Mouse (Mus musculus) forebrain, embryonic 10.5 days (tissue): ENCODE results near the gene Dcn. TPM values are rescaled to one million over a fixed set of nuclear protein-coding genes. Genes with fewer than 3 reads are reported as not detected.

Experiments
- DNase-seq: peaks from one replicate; pipeline ENCODE4 v3.0.0-alpha.2; 2017; ENCODE audit warnings: low spot score; ENCODE audit errors: extremely low spot score
- H3K27ac ChIP-seq: fragments of 300-500 bp; sonication (generic); 2 replicates; pipeline ENCODE4 v1.5.1; 2016; ENCODE audit warnings: mild to moderate bottlenecking
- H3K27me3 ChIP-seq: fragments of 300-500 bp; sonication (generic); 2 replicates; pipeline ENCODE4 v1.6.1; 2016; ENCODE audit warnings: mild to moderate bottlenecking; ENCODE audit not compliant: poor library complexity, severe bottlenecking
- H3K36me3 ChIP-seq: fragments of 300-500 bp; sonication (generic); replicated peaks from 2 replicates; pipeline ENCODE4 v1.6.1; 2016; ENCODE audit warnings: mild to moderate bottlenecking, moderate library complexity
- H3K4me1 ChIP-seq: fragments of 300-500 bp; sonication (generic); 2 replicates; pipeline ENCODE4 v1.6.1; 2016
- H3K4me3 ChIP-seq: fragments of 300-500 bp; sonication (generic); 2 replicates; pipeline ENCODE4 v1.5.1; 2016; ENCODE audit warnings: mild to moderate bottlenecking, moderate library complexity
- H3K9me3 ChIP-seq: fragments of 300-500 bp; sonication (generic); 2 replicates; pipeline ENCODE4 v1.6.1; 2016; ENCODE audit warnings: mild to moderate bottlenecking, moderate library complexity
- WGBS: fragments of 180-500 bp; shearing (Covaris S2); methylation state at CpG from one replicate; pipeline ENCODE4 v1.1.7; 2016; 5-methylcytosine and 5-hydroxymethylcytosine counted together
- polyA plus RNA-seq: library from polyadenylated mRNA; unstranded; fragments of >200 nt; fragmentation: Nextera tagmentation; extraction: Ambion mirVana; gene quantifications from 2 replicates; pipeline ENCODE4 v1.2.1, GENCODE M21; 2016

The Dcn gene
- 3.3 and 4.5 TPM in 2 replicates for polyA plus RNA-seq

GRCm38 (mm10) chr10:97479004-97479766, at the start of gene Dcn:
TSS of gene Dcn (plus strand) at chr10:97479609.
- H3K27ac ChIP-seq: peak within 1 kb of the TSS; percentile 76
- DNase-seq: peak; percentile 46
- 9% methylated on average over 7 of the region's 7 CpGs for WGBS

GRCm38 (mm10) chr10:97436662-97437061, 42.7 kb upstream of the Dcn start:
- no peak for DNase-seq
- WGBS: 77% methylated on average over 5 of the region's 5 CpGs
- H3K27ac ChIP-seq: no peak overlapping the region

More at GRCm38 (mm10) chr10:97479004-97479766, at the start of gene Dcn:
- Histone ChIP-seq H3K27me3 (no peaks in the 10 kb centered on the region), H3K9me3 (no peaks in the 10 kb centered on the region), H3K36me3 (no peaks in the 10 kb centered on the region), H3K4me3 (peak within 1 kb of the TSS; percentile 16; the same call in 1 of the 2 replicates), H3K4me1 (peaks cover 38% of the 10 kb centered on the region)

GRCm38 (mm10) chr10:97442300-97442699, 37.1 kb upstream of the Dcn start:
- 0 out of 2 replicates have a peak, but pooled peaks cover under 1% of the 10 kb centered on the region for H3K4me1 ChIP-seq
- H3K4me3 ChIP-seq: no peak overlapping the region
- no peaks in the 10 kb centered on the region for H3K36me3 ChIP-seq
- 81% methylated on average over 2 of the region's 2 CpGs for WGBS
- H3K9me3 ChIP-seq: no peaks in the 10 kb centered on the region
- no peaks in the 10 kb centered on the region for H3K27me3 ChIP-seq
- H3K27ac ChIP-seq: no peak overlapping the region
- DNase-seq: no peak

More at GRCm38 (mm10) chr10:97436662-97437061, 42.7 kb upstream of the Dcn start:
- no peak overlapping the region for H3K4me3 ChIP-seq
- H3K4me1 ChIP-seq: 0 out of 2 replicates have a peak, but pooled peaks cover 3% of the 10 kb centered on the region
- H3K27me3 ChIP-seq: no peaks in the 10 kb centered on the region
- no peaks in the 10 kb centered on the region for H3K9me3 ChIP-seq
- no peaks in the 10 kb centered on the region for H3K36me3 ChIP-seq

- no peak for DNase-seq
- 93% methylated on average over 4 of the region's 4 CpGs for WGBS
Measured at GRCm38 (mm10) chr10:97446486-97446885, 32.9 kb upstream of the Dcn start.

GRCm38 (mm10) chr10:97452886-97453285, 26.5 kb upstream of the Dcn start:
- Histone ChIP-seq H3K4me3 (no peak overlapping the region), H3K27me3 (no peaks in the 10 kb centered on the region), H3K36me3 (no peaks in the 10 kb centered on the region), H3K4me1 (peaks cover 6% of the 10 kb centered on the region; the same call in 1 of the 2 replicates), H3K27ac (no peak overlapping the region), H3K9me3 (no peaks in the 10 kb centered on the region)
- 80% methylated on average over 1 of the region's 1 CpGs for WGBS
- no peak for DNase-seq

More at GRCm38 (mm10) chr10:97446486-97446885, 32.9 kb upstream of the Dcn start:
- no peaks in the 10 kb centered on the region for H3K27me3 ChIP-seq
- H3K27ac ChIP-seq: no peak overlapping the region
- H3K36me3 ChIP-seq: no peaks in the 10 kb centered on the region
- no peaks in the 10 kb centered on the region for H3K9me3 ChIP-seq
- no peaks in the 10 kb centered on the region for H3K4me1 ChIP-seq
- no peak overlapping the region for H3K4me3 ChIP-seq

- no peak overlapping the region for H3K4me3 ChIP-seq
- no peak overlapping the region for H3K27ac ChIP-seq
- no peaks in the 10 kb centered on the region for H3K36me3 ChIP-seq
- peaks cover 6% of the 10 kb centered on the region; the same call in 1 of the 2 replicates for H3K4me1 ChIP-seq
- 91% methylated on average over 9 of the region's 9 CpGs for WGBS
- no peaks in the 10 kb centered on the region for H3K27me3 ChIP-seq
- H3K9me3 ChIP-seq: no peaks in the 10 kb centered on the region
- DNase-seq: no peak
Measured at GRCm38 (mm10) chr10:97453529-97453928, 25.9 kb upstream of the Dcn start.

GRCm38 (mm10) chr10:97456993-97457392, 22.4 kb upstream of the Dcn start:
- no peak for DNase-seq
- Histone ChIP-seq H3K27ac (no peak overlapping the region), H3K27me3 (no peaks in the 10 kb centered on the region), H3K4me1 (peaks cover 6% of the 10 kb centered on the region; the same call in 1 of the 2 replicates), H3K36me3 (no peaks in the 10 kb centered on the region), H3K4me3 (no peak overlapping the region), H3K9me3 (no peaks in the 10 kb centered on the region)
- 91% methylated on average over 7 of the region's 7 CpGs for WGBS

- Histone ChIP-seq H3K9me3 (no peaks in the 10 kb centered on the region), H3K27me3 (no peaks in the 10 kb centered on the region), H3K4me3 (no peak overlapping the region), H3K36me3 (no peaks in the 10 kb centered on the region), H3K4me1 (0 out of 2 replicates have a peak, but pooled peaks cover 6% of the 10 kb centered on the region), H3K27ac (no peak overlapping the region)
- DNase-seq: no peak
- WGBS: 61% methylated on average over 3 of the region's 3 CpGs
Measured at GRCm38 (mm10) chr10:97466818-97467217, 12.6 kb upstream of the Dcn start.

- no peaks in the 10 kb centered on the region for H3K36me3 ChIP-seq
- H3K4me3 ChIP-seq: no peak overlapping the region
- WGBS: 84% methylated on average over 3 of the region's 3 CpGs
- no peak overlapping the region for H3K27ac ChIP-seq
- DNase-seq: no peak
- 0 out of 2 replicates have a peak, but pooled peaks cover 6% of the 10 kb centered on the region for H3K4me1 ChIP-seq
- H3K9me3 ChIP-seq: no peaks in the 10 kb centered on the region
- no peaks in the 10 kb centered on the region for H3K27me3 ChIP-seq
Measured at GRCm38 (mm10) chr10:97469411-97470140, 9.8 kb upstream of the Dcn start.

GRCm38 (mm10) chr10:97475460-97475859, 3.9 kb upstream of the Dcn start:
- Histone ChIP-seq H3K9me3 (no peaks in the 10 kb centered on the region), H3K4me3 (no peak overlapping the region), H3K27me3 (no peaks in the 10 kb centered on the region), H3K4me1 (peaks cover 37% of the 10 kb centered on the region), H3K27ac (no peak overlapping the region), H3K36me3 (no peaks in the 10 kb centered on the region)
- no peak for DNase-seq
- WGBS: 84% methylated on average over 6 of the region's 6 CpGs

GRCm38 (mm10) chr10:97478259-97478658, 1.1 kb upstream of the Dcn start:
- no peaks in the 10 kb centered on the region for H3K36me3 ChIP-seq
- H3K4me1 ChIP-seq: peaks cover 38% of the 10 kb centered on the region
- no peak for DNase-seq
- 48% methylated on average over 3 of the region's 3 CpGs for WGBS
- H3K27ac ChIP-seq: peak overlapping the region; percentile 76
- H3K9me3 ChIP-seq: no peaks in the 10 kb centered on the region
- H3K4me3 ChIP-seq: no peak overlapping the region
- no peaks in the 10 kb centered on the region for H3K27me3 ChIP-seq

- no peaks in the 10 kb centered on the region for H3K27me3 ChIP-seq
- 84% methylated on average over 5 of the region's 5 CpGs for WGBS
- H3K9me3 ChIP-seq: no peaks in the 10 kb centered on the region
- peaks cover 38% of the 10 kb centered on the region for H3K4me1 ChIP-seq
- no peaks in the 10 kb centered on the region for H3K36me3 ChIP-seq
- DNase-seq: no peak
- no peak overlapping the region for H3K27ac ChIP-seq
- no peak overlapping the region for H3K4me3 ChIP-seq
Measured at GRCm38 (mm10) chr10:97482150-97482549, 2.7 kb downstream of the Dcn start.

- no peaks in the 10 kb centered on the region for H3K27me3 ChIP-seq
Measured at GRCm38 (mm10) chr10:97484049-97484448, 4.6 kb downstream of the Dcn start.

More at GRCm38 (mm10) chr10:97484049-97484448, 4.6 kb downstream of the Dcn start:
- no peak for DNase-seq
- no peaks in the 10 kb centered on the region for H3K9me3 ChIP-seq
- no peak overlapping the region for H3K27ac ChIP-seq
- no peak overlapping the region for H3K4me3 ChIP-seq
- peaks cover 21% of the 10 kb centered on the region for H3K4me1 ChIP-seq
- no peaks in the 10 kb centered on the region for H3K36me3 ChIP-seq
- whole genome bisulfite sequencing: 81% methylated on average over 2 of the region's 2 CpGs
